Mouse (Mus musculus): ENCODE measurements around the gene Dntt. TPM values are rescaled to one million over a fixed set of nuclear protein-coding genes. Genes with fewer than 3 reads are reported as not detected.

Dntt gene
- polyA plus RNA-seq, 1 experiment, result 0.04 TPM

DNA sequence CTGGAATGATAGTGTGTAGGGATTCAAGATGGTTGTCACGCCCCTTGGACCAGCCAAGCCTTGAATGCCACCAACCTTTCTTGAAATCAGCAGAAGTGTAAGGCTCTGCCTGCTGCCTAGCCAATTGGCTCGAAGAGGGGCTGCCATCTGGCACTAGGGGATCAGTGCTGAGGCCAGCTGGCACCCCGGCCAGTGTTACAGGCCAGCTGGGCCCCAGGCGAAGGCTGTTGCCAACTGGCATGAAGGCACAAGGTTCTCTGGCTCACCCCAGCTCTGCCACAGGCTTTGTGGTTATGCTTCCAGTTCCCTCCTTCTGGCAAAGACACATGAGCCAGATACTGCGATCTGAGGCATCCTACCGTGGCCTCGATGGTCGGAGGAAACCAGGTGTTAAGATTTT is 72.3 kb downstream of the Dntt start:
- TF ChIP-seq POLR2A (IDR thresholded peaks at IDR 0.05; ENCODE audit: borderline replicate concordance, extremely low read depth, insufficient read depth, insufficient read length, poor library complexity, severe bottlenecking), result no peak
- no peak for TF ChIP-seq CTCF (IDR thresholded peaks at IDR 0.05; ENCODE audit: borderline replicate concordance, extremely low read depth, insufficient read depth, insufficient read length)
- DNase-seq (ENCODE audit: low read depth), result peak; percentile 94

DNA sequence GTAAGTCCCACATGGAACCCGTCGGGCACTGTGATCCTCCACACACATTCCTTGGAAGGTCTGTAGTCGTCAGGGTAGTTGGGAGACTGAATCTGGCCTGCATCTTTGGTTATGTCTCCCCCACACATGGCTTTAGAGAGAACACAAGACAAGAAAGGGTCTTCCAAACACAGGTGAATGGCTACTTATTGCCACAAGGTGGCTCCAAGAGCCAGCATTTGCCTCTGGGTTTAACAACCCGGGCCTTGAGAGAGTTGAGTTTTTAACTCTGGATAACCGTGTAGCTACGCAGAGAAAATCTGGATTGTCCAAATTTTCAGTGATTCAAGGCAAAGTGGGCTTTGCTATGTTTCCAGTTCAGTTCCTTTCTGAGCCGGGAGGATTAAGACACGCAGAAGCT is 75.8 kb downstream of the Dntt start:
- TF ChIP-seq POLR2A (IDR thresholded peaks at IDR 0.05; ENCODE audit: borderline replicate concordance, extremely low read depth, insufficient read depth, insufficient read length, poor library complexity, severe bottlenecking) (no peak), CTCF (IDR thresholded peaks at IDR 0.05; ENCODE audit: borderline replicate concordance, extremely low read depth, insufficient read depth, insufficient read length) (peak; percentile 80; the same call in 1 of the 2 replicates)
- DNase-seq (ENCODE audit: low read depth), result peak; percentile 88

DNA sequence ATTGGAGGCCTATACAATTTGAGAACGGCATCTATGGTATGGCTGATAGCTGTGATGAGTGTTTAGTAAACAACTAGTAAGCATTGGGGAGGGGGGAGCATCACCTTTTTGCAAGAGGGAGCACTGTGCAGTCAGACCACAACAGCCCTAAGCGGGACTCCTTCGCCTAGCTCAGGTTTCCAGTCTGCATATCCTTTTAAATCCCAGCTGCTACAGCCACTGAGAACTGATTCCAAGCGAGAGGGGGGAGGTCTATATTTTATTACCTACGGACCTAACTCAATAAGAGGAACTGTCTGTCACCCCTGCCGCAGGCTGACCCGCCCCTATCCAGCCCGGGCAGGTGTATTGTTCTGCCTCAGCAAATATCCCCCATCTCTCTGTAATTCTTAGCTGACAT is 78.5 kb downstream of the Dntt start:
- no peak for DNase-seq (ENCODE audit: low read depth)
- TF ChIP-seq POLR2A (IDR thresholded peaks at IDR 0.05; ENCODE audit: borderline replicate concordance, extremely low read depth, insufficient read depth, insufficient read length, poor library complexity, severe bottlenecking) (no peak), CTCF (IDR thresholded peaks at IDR 0.05; ENCODE audit: borderline replicate concordance, extremely low read depth, insufficient read depth, insufficient read length) (no peak)

DNA sequence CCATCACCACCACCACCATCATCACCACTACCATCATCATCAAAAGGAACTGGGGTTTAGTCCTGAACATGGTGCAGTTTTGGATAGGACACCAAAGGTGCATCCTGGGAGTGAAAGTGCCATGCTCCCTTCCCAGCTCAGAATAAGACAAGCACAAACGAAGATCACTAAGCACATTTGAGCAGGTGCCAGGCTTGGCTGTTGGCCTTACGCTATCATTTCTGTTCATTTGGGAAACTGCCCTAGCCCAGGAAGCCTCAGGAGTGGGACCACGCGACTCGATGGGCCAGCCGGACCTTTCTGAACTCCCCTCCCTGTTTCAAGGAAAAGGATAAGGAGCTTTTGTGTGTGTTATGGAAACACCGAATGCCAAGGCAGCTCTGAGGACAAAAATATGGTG is 79.6 kb downstream of the Dntt start:
- TF ChIP-seq POLR2A (IDR thresholded peaks at IDR 0.05; ENCODE audit: borderline replicate concordance, extremely low read depth, insufficient read depth, insufficient read length, poor library complexity, severe bottlenecking), result no peak
- no peak for TF ChIP-seq CTCF (IDR thresholded peaks at IDR 0.05; ENCODE audit: borderline replicate concordance, extremely low read depth, insufficient read depth, insufficient read length)
- peak; percentile 62 for DNase-seq (ENCODE audit: low read depth)

Other genes with a start within 250 kb of the Dntt start
- gene Ccnj, start 198.0 kb upstream of the Dntt start, polyA plus RNA-seq (2012; rRNA removed), result 24.4 and 26.9 TPM in 2 replicates
- gene Zfp518a, start 134.6 kb upstream of the Dntt start, polyA plus RNA-seq (2012; rRNA removed), result 6.6 and 6.8 TPM in 2 replicates
- 0.25 and 0.53 TPM in 2 replicates for gene Blnk, start 34.7 kb upstream of the Dntt start, polyA plus RNA-seq (2012; rRNA removed)
- 0.08 TPM in 1 of 2 replicates, not detected in the other for gene Opalin, start 47.8 kb downstream of the Dntt start, polyA plus RNA-seq (2012; rRNA removed)
- gene Tll2, start 177.6 kb downstream of the Dntt start, polyA plus RNA-seq (2012; rRNA removed), result 1.7 and 1.8 TPM in 2 replicates
- gene Tm9sf3, start 234.7 kb downstream of the Dntt start, polyA plus RNA-seq (2012; rRNA removed), result 95.4 and 105 TPM in 2 replicates

Data from brain, embryonic 14.5 days (tissue).